Mouse (Mus musculus) left cerebral cortex, adult 2 months (tissue): ENCODE measurements around the gene Itpa. TPM values are rescaled to one million over a fixed set of nuclear protein-coding genes. Genes with fewer than 3 reads are reported as not detected.
A peak's percentile ranks its signal among the peaks of the same experiment; 100 is the strongest.

Experiments
- DNase-seq, 2 experiments: peaks; one replicate each; pipeline ENCODE4 v3.0.0; 2021 to 2022; ENCODE audit warnings: low spot score in 2 of 2, mixed read lengths in 1 of 2; ENCODE audit errors: extremely low spot score in 1 of 2
- H3K27ac ChIP-seq: fragments of 200-600 bp; 2 replicates; pipeline ENCODE4 v1.8.1; 2022
- H3K4me3 ChIP-seq: fragments of 200-600 bp; 2 replicates; pipeline ENCODE4 v1.8.1; 2022
- CTCF ChIP-seq: fragments of 200-600 bp; IDR thresholded peaks from 2 replicates; pipeline ENCODE4 v1.8.1; 2022; ENCODE audit warnings: antibody characterized with exemption, mild to moderate bottlenecking, moderate library complexity
- intact Hi-C: fragments of 180-260 bp; cut with DNase I; formaldehyde crosslinking; loops from one replicate; pipeline ENCODE4 v1.15.1; 2025
- total RNA-seq, 2 experiments: library from RNA; stranded (reverse); gene quantifications; 2 replicates each; pipeline ENCODE4 v1.2.3; 2021

Itpa gene
- total RNA-seq, 2 experiments from 2014 or later = 35.7 to 39.7 TPM

- DNase-seq = peak; percentile 18 to 40
- intact Hi-C loops = no loop called here
- TF ChIP-seq CTCF = no peak
- Histone ChIP-seq H3K4me3 (peak overlapping the region; percentile 48), H3K27ac (no peak overlapping the region)
Measured at GRCm38 (mm10) chr2:130697821-130698266, 30.4 kb downstream of the Itpa start.

- no peak overlapping the region for H3K27ac ChIP-seq
- intact Hi-C loops = no loop called here
Measured at GRCm38 (mm10) chr2:130704040-130705001, 36.9 kb downstream of the Itpa start.

GRCm38 (mm10) chr2:130705178-130705577 lies 37.8 kb downstream of the Itpa start:
- no peak overlapping the region for H3K4me3 ChIP-seq
- no peak overlapping the region for H3K27ac ChIP-seq
- intact Hi-C loops = no loop called here
- no peak for DNase-seq
- TF ChIP-seq CTCF = peak; percentile 10

More at GRCm38 (mm10) chr2:130704040-130705001, 36.9 kb downstream of the Itpa start:
- no peak for TF ChIP-seq CTCF
- DNase-seq = no peak
- H3K4me3 ChIP-seq = no peak overlapping the region

GRCm38 (mm10) chr2:130706602-130707001 lies 39.2 kb downstream of the Itpa start:
- no peak for DNase-seq
- Histone ChIP-seq H3K27ac (no peak overlapping the region), H3K4me3 (no peak overlapping the region)
- TF ChIP-seq CTCF = no peak
- intact Hi-C loops = no loop called here

- intact Hi-C loops = no loop called here
- TF ChIP-seq CTCF = no peak
Measured at GRCm38 (mm10) chr2:130707057-130707456, 39.6 kb downstream of the Itpa start.

GRCm38 (mm10) chr2:130717951-130718350 lies 50.5 kb downstream of the Itpa start:
- H3K27ac ChIP-seq = no peak overlapping the region
- no peak for DNase-seq
- no peak for TF ChIP-seq CTCF
- no peak overlapping the region for H3K4me3 ChIP-seq
- intact Hi-C loops = no loop called here

More at GRCm38 (mm10) chr2:130707057-130707456, 39.6 kb downstream of the Itpa start:
- no peak for DNase-seq
- no peak overlapping the region for H3K4me3 ChIP-seq
- no peak overlapping the region for H3K27ac ChIP-seq

GRCm38 (mm10) chr2:130724369-130724768 lies 57.0 kb downstream of the Itpa start:
- intact Hi-C loops = no loop called here
- Histone ChIP-seq H3K27ac (no peak overlapping the region), H3K4me3 (no peak overlapping the region)
- DNase-seq = no peak
- TF ChIP-seq CTCF = no peak

- DNase-seq = no peak
- no peak for TF ChIP-seq CTCF
- Histone ChIP-seq H3K27ac (no peak overlapping the region), H3K4me3 (no peak overlapping the region)
- intact Hi-C loops = no loop called here
Measured at GRCm38 (mm10) chr2:130727752-130728151, 60.3 kb downstream of the Itpa start.

GRCm38 (mm10) chr2:130728906-130729585 lies 61.6 kb downstream of the Itpa start:
- DNase-seq = no peak
- peak overlapping the region; percentile 28; the same call in 1 of the 2 replicates for H3K27ac ChIP-seq
- H3K4me3 ChIP-seq = no peak overlapping the region
- intact Hi-C loops = no loop called here
- TF ChIP-seq CTCF = no peak

- Histone ChIP-seq H3K27ac (no peak overlapping the region), H3K4me3 (no peak overlapping the region)
- intact Hi-C loops = no loop called here
- DNase-seq = no peak
- TF ChIP-seq CTCF = no peak
Measured at GRCm38 (mm10) chr2:130730746-130731145, 63.3 kb downstream of the Itpa start.

Other genes with a start within 250 kb of the Itpa start
- gene Vps16, start 243.3 kb upstream of the Itpa start, total RNA-seq = 10 to 100 TPM; 78.3 to 99.1 TPM
- 10 to 100 TPM; 23.1 to 27.9 TPM for gene Pced1a, start 242.9 kb upstream of the Itpa start, total RNA-seq
- gene Ptpra, start 217.3 kb upstream of the Itpa start, total RNA-seq = 100 to 1,000 TPM; 221 to 237 TPM
- 10 to 100 TPM; 72.6 to 75.6 TPM for gene Mrps26, start 103.9 kb upstream of the Itpa start, total RNA-seq
- 1 to 10 TPM in 1 of 2 experiments, not detected in 1; 4.4 TPM for gene Oxt, start 91.4 kb upstream of the Itpa start, total RNA-seq
- 10 to 100 TPM in 1 of 2 experiments, not detected in 1; 22.8 TPM for gene Avp, start 85.1 kb upstream of the Itpa start, total RNA-seq
- gene Fastkd5, start 37.6 kb upstream of the Itpa start, total RNA-seq = 1 to 10 TPM; 7.9 to 8.7 TPM
- 10 to 100 TPM; 10.0 to 12.5 TPM for gene Ubox5, start 37.6 kb upstream of the Itpa start, total RNA-seq
- gene Lzts3, start 24.8 kb upstream of the Itpa start, total RNA-seq = 100 to 1,000 TPM; 202 to 214 TPM
- 100 to 1,000 TPM in 1 of 2 experiments, 10 to 100 TPM in 1; 96.3 to 106 TPM for gene Ddrgk1, start 3.0 kb upstream of the Itpa start, total RNA-seq
- gene Slc4a11, start 29.9 kb downstream of the Itpa start, total RNA-seq = 1 to 10 TPM; 2.3 to 2.5 TPM
- 10 to 100 TPM; 68.3 to 76.4 TPM for gene 4930402H24Rik, start 238.8 kb downstream of the Itpa start, total RNA-seq
- gene Atrn, start 238.9 kb downstream of the Itpa start, total RNA-seq = 100 to 1,000 TPM; 118 to 126 TPM